Mouse (Mus musculus) E14TG2a.4 (cell line): ENCODE results near the gene Trpm3.

Experiments
- CTCF ChIP-seq: conservative IDR thresholded peaks from 2 replicates; pipeline ENCODE4 v1.5.1; 2014; ENCODE audit warnings: low read length
- NANOG ChIP-seq: IDR thresholded peaks from 2 replicates; pipeline ENCODE4 v1.6.1; 2014; ENCODE audit warnings: borderline replicate concordance, low read length, mixed read lengths
- POU5F1 ChIP-seq: IDR thresholded peaks from 2 replicates; pipeline ENCODE4 v1.6.1; 2014; ENCODE audit warnings: low read length, borderline replicate concordance

- no peak for TF ChIP-seq CTCF
- TF ChIP-seq NANOG = no peak
- no peak for TF ChIP-seq POU5F1
Observed at GRCm38 (mm10) chr19:22473030-22473712, 334.3 kb downstream of the Trpm3 start.
